Mouse (Mus musculus) forebrain, embryonic 11.5 days (tissue): ENCODE measurements at regions not wholly inside any gene's neighbourhood (a gene's known extent, or its start where the extent isn't known, plus 50 kb on each side); places are given as distances from the start of the nearest gene placed in this dataset.

ENCODE experiments used
- ATAC-seq: fragments of 200-750 bp; cut with Nextera tagmentation; replicated peaks from 2 replicates; pipeline ENCODE4 v1.8.0; 2017; ENCODE audit warnings: moderate TSS enrichment; ENCODE audit not compliant: low FRiP score
- DNase-seq: peaks from one replicate; pipeline ENCODE4 v3.0.0-alpha.2; 2017; ENCODE audit warnings: low spot score
- H3K27ac ChIP-seq: fragments of 300-500 bp; sonication (generic); 2 replicates; pipeline ENCODE4 v1.5.1; 2014; ENCODE audit warnings: low read depth, low read length
- H3K27me3 ChIP-seq: fragments of 300-500 bp; sonication (generic); 2 replicates; pipeline ENCODE4 v1.6.1; 2014; ENCODE audit warnings: mild to moderate bottlenecking, low read length, mixed read lengths; ENCODE audit not compliant: control insufficient read depth, insufficient read depth
- H3K36me3 ChIP-seq: fragments of 300-500 bp; sonication (generic); 2 replicates; pipeline ENCODE4 v1.6.1; 2014; ENCODE audit warnings: mild to moderate bottlenecking, low read length, moderate library complexity, mixed read lengths; ENCODE audit not compliant: control insufficient read depth, insufficient read depth
- H3K4me1 ChIP-seq: fragments of 300-500 bp; sonication (generic); replicated peaks from 2 replicates; pipeline ENCODE4 v1.6.1; 2014; ENCODE audit warnings: low read length, mixed read lengths; ENCODE audit not compliant: control insufficient read depth, insufficient read depth
- H3K4me2 ChIP-seq: fragments of 300-500 bp; sonication (generic); 2 replicates; pipeline ENCODE4 v1.6.1; 2014; ENCODE audit warnings: low read depth, mild to moderate bottlenecking, low read length, moderate library complexity, mixed read lengths; ENCODE audit not compliant: severe bottlenecking
- H3K4me3 ChIP-seq: fragments of 300-500 bp; sonication (generic); 2 replicates; pipeline ENCODE4 v1.5.1; 2014; ENCODE audit warnings: low read depth, low read length
- H3K9ac ChIP-seq: fragments of 300-500 bp; sonication (generic); 2 replicates; pipeline ENCODE4 v1.6.1; 2014; ENCODE audit warnings: low read length
- H3K9me3 ChIP-seq: fragments of 300-500 bp; sonication (generic); 2 replicates; pipeline ENCODE4 v1.6.1; 2016; ENCODE audit warnings: low read length, mixed read lengths; ENCODE audit not compliant: control insufficient read depth
- WGBS: fragments of 180-500 bp; shearing (Covaris S2); extraction: QIAGEN DNeasy Blood & Tissue Kit; methylation state at CpG from one replicate; pipeline ENCODE4 v1.1.7; 2014; 5-methylcytosine and 5-hydroxymethylcytosine counted together

GRCm38 (mm10) chr2:178584970-178585566, 154.7 kb downstream of the Cdh26 start:
- H3K27me3 ChIP-seq, result no peaks in the 10 kb centered on the region
- no peak overlapping the region for H3K27ac ChIP-seq
- no peak overlapping the region for H3K9ac ChIP-seq
- no peaks in the 10 kb centered on the region for H3K36me3 ChIP-seq
- WGBS, result 76% methylated on average over 5 of the region's 5 CpGs
- H3K9me3 ChIP-seq, result no peaks in the 10 kb centered on the region
- H3K4me2 ChIP-seq, result no peak overlapping the region
- no peak for ATAC-seq
- no peak overlapping the region for H3K4me3 ChIP-seq
- no peak for DNase-seq
- H3K4me1 ChIP-seq, result peaks cover 1% of the 10 kb centered on the region; the same call in 1 of the 2 replicates

- DNase-seq (no peak), ATAC-seq (peak; percentile 80)
- Histone ChIP-seq H3K27me3 (no peaks in the 10 kb centered on the region), H3K4me1 (0 out of 2 replicates have a peak, but pooled peaks cover 1% of the 10 kb centered on the region), H3K36me3 (no peaks in the 10 kb centered on the region), H3K9me3 (no peaks in the 10 kb centered on the region), H3K4me2 (no peak overlapping the region), H3K27ac (no peak overlapping the region), H3K9ac (no peak overlapping the region), H3K4me3 (no peak overlapping the region)
- WGBS, result 48% methylated on average over 7 of the region's 7 CpGs
These were observed 156.9 kb downstream of the Cdh26 start for GRCm38 (mm10) chr2:178587134-178587636.

DNA sequence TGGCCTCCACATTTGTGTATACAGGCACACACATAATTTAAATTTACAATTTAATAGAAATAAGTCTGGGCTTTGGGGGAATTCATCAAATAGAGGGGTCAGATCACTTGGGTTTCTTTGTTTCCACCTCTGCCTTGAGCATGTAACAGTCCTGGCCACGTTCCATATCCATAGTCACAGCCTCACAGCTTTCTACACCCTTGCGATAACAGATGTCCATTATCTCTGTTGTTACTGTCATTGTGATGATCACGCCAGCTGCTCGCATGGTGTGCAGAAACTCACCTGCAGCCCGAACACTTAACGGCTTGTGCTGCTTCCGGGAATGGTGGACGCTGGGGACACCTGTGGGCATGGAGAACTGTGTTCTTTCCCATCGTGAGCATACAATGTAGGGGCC, 163.4 kb downstream of the Cdh26 start:
- Histone ChIP-seq H3K4me3 (no peak overlapping the region), H3K9me3 (no peaks in the 10 kb centered on the region), H3K36me3 (no peaks in the 10 kb centered on the region), H3K4me2 (no peak overlapping the region), H3K27ac (no peak overlapping the region), H3K27me3 (no peaks in the 10 kb centered on the region), H3K9ac (no peak overlapping the region), H3K4me1 (peaks cover 2% of the 10 kb centered on the region; the same call in 1 of the 2 replicates)
- DNase-seq, result no peak
- ATAC-seq, result 0 out of 2 replicates have a peak, but pooled peaks have one; percentile 28
- 80% methylated on average over 9 of the region's 9 CpGs for WGBS

GRCm38 (mm10) chr2:178594177-178594576, 163.8 kb downstream of the Cdh26 start:
- Histone ChIP-seq H3K4me2 (no peak overlapping the region), H3K4me1 (peaks cover 2% of the 10 kb centered on the region; the same call in 1 of the 2 replicates), H3K9me3 (no peaks in the 10 kb centered on the region), H3K36me3 (no peaks in the 10 kb centered on the region), H3K9ac (no peak overlapping the region), H3K4me3 (no peak overlapping the region), H3K27me3 (no peaks in the 10 kb centered on the region), H3K27ac (no peak overlapping the region)
- ATAC-seq, result 0 out of 2 replicates have a peak, but pooled peaks have one; percentile 8
- 55% methylated on average over 6 of the region's 6 CpGs for WGBS
- no peak for DNase-seq

DNA sequence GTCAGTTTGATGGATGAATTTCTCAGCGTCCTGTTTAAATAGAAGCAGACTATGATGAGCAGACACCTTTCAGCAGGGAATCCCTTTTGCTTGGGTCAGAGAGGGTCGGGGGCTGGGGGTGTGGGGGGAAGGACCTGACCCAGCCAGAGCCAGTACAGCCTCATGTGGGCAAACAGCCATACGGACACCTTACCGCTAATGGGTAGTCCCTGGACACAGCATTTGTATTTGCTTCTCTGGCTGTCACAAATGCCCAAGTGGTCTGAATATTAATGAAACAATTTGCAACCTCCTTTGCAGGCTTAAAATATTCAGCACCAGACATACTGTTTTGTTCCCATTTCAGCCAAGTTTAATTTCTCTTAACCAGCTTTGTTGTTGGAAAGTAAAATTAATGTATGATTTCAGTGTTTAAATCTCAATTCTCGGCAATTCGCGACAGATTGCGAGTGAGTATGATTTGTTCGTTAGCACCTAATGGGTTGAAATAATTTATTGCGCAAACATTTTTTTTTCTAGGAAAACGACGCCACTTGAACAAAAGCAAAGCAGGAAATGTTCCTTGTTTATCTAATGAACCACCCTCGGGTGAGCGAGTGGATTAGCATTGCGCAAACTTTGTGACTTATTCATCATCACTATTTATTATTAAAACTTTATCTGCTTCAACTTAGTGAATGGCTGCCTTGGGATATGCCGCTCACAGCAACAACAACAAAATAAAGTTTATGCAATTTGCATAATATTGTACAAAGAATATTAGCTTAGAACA, 166.2 kb downstream of the Cdh26 start:
- WGBS, result 65% methylated on average over 16 of the region's 16 CpGs
- no peaks in the 10 kb centered on the region for H3K9me3 ChIP-seq
- no peak overlapping the region for H3K4me2 ChIP-seq

GRCm38 (mm10) chr2:178597084-178597470, 166.7 kb downstream of the Cdh26 start:
- no peaks in the 10 kb centered on the region for H3K36me3 ChIP-seq
- DNase-seq, result no peak
- H3K9me3 ChIP-seq, result no peaks in the 10 kb centered on the region
- WGBS, result 76% methylated on average over 7 of the region's 7 CpGs
- no peak overlapping the region for H3K4me3 ChIP-seq
- no peak overlapping the region for H3K9ac ChIP-seq
- H3K4me2 ChIP-seq, result no peak overlapping the region
- H3K27me3 ChIP-seq, result no peaks in the 10 kb centered on the region
- ATAC-seq, result peak; percentile 56; the same call in 1 of the 2 replicates
- no peak overlapping the region for H3K27ac ChIP-seq
- peaks cover 2% of the 10 kb centered on the region; the same call in 1 of the 2 replicates for H3K4me1 ChIP-seq

More for the DNA sequence above, 166.2 kb downstream of the Cdh26 start:
- DNase-seq (no peak), ATAC-seq (0 out of 2 replicates have a peak, but pooled peaks have one; percentile 3)
- Histone ChIP-seq H3K36me3 (no peaks in the 10 kb centered on the region), H3K27me3 (no peaks in the 10 kb centered on the region), H3K27ac (no peak overlapping the region), H3K9ac (no peak overlapping the region), H3K4me3 (no peak overlapping the region), H3K4me1 (peaks cover 2% of the 10 kb centered on the region; the same call in 1 of the 2 replicates)

- Histone ChIP-seq H3K27ac (no peak overlapping the region), H3K36me3 (no peaks in the 10 kb centered on the region), H3K9ac (no peak overlapping the region), H3K27me3 (no peaks in the 10 kb centered on the region), H3K4me1 (peaks cover 2% of the 10 kb centered on the region; the same call in 1 of the 2 replicates), H3K4me3 (no peak overlapping the region), H3K4me2 (no peak overlapping the region), H3K9me3 (no peaks in the 10 kb centered on the region)
- no peak for DNase-seq
- WGBS, result 92% methylated on average over 5 of the region's 5 CpGs
- no peak for ATAC-seq
These were observed 168.0 kb downstream of the Cdh26 start for GRCm38 (mm10) chr2:178598371-178598770.

- DNase-seq (no peak), ATAC-seq (no peak)
- Histone ChIP-seq H3K36me3 (no peaks in the 10 kb centered on the region), H3K27ac (no peak overlapping the region), H3K4me1 (peaks cover 2% of the 10 kb centered on the region; the same call in 1 of the 2 replicates), H3K27me3 (no peaks in the 10 kb centered on the region), H3K4me3 (no peak overlapping the region), H3K9ac (no peak overlapping the region), H3K4me2 (no peak overlapping the region), H3K9me3 (no peaks in the 10 kb centered on the region)
- WGBS, result 79% methylated on average over 3 of the region's 3 CpGs
These were observed 168.5 kb downstream of the Cdh26 start for GRCm38 (mm10) chr2:178598836-178599235.
